Mouse (Mus musculus): ENCODE measurements at regions not wholly inside any gene's neighbourhood (a gene's known extent, or its start where the extent isn't known, plus 50 kb on each side); places are given as distances from the start of the nearest gene placed in this dataset.

GRCm38 (mm10) chr9:118204456-118204855 is 54.5 kb upstream of the Cmc1 start:
- TF ChIP-seq CTCF (IDR thresholded peaks at IDR 0.05; ENCODE audit: control insufficient read depth, insufficient read depth, low read length) (no peak), POLR2A (IDR thresholded peaks at IDR 0.05; ENCODE audit: borderline replicate concordance, control insufficient read depth, low read depth, low read length) (no peak)

Measured in bone marrow, adult 2 months (tissue).